Mouse (Mus musculus) CD8-positive naive resting alpha-beta T cell, adult 2 months (primary cell): ENCODE results near the gene Isg20.

ENCODE experiments used
- DNase-seq, 2 experiments: peaks; one replicate each; pipeline ENCODE4 v3.0.0; 2022; ENCODE audit warnings: low read depth in 2 of 2, low spot score in 2 of 2

Gene Isg20

DNA sequence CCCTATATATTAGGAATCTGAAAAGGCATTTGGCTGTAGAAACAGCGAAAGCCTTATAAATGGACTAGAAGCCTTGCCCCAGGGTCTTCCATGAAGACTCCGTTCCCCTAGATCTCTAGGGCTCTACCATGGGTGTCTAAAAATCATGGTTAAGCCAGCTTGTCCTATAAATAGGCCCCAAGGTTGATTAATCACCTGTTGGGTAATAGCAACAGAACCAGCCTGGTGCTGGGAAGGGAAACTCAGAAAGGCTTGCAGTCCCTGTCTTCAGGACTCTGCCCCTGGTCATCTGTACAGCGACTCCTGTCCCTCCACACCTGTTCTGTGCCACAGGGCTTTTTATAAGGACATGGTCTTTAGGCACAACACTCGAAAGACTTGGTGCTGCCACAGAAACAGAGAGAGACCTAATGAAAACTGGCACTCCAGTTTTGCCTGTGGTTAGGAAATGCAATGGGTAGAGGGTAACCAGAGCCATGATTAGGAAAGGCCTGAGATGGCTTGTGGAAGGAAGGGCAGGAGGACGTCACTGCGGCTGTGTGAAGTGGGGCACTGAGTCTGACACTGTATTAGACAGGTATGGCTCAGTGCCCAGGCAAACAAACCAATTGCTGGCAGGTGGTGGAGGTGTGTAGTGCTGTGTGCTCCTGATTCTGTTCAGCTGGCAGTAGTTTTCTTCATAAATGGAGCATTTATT is 9.9 kb upstream of the Isg20 start:
- DNase-seq: no peak

GRCm38 (mm10) chr7:78904175-78904574 is 9.0 kb upstream of the Isg20 start:
- DNase-seq: no peak

GRCm38 (mm10) chr7:78909026-78909425 is 4.2 kb upstream of the Isg20 start:
- no peak for DNase-seq

DNA sequence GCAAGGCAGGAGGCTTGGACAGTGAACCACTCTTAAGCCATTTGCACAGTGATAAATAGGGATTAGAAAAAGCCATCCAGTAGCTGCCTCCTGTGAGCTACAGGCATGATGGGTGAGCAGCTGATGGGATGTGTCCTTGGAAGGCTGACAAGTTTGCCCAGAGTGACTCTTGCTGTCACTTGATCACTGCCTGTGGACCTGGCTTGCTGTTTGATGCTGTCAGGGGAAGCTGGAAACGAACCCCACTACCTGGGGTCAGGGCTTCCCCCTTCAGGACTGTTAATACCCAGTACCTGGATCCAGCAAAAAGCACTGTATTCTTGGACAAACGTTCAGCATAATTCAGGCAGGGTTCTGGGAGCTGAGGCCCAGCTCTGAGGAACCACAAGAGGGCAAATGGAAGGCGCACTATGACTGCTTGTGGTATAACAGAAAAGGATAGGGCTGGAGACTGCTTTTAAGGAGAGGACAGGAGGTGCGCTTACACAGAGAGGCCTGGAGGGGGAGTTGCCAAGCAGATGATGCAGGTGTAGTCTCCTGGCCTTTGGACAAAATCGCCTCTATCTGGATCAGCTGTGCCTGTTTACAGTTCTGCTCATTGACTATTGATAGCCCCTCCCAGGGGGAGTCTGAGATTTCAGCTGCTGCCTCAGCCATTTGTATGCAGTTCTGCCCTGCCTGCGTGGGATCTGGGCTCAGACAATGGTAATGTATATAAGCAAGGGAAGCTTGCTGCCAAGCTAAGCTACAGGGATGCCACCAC is 2.7 kb upstream of the Isg20 start:
- DNase-seq: no peak

GRCm38 (mm10) chr7:78911209-78911608 is 2.0 kb upstream of the Isg20 start:
- DNase-seq: no peak

DNA sequence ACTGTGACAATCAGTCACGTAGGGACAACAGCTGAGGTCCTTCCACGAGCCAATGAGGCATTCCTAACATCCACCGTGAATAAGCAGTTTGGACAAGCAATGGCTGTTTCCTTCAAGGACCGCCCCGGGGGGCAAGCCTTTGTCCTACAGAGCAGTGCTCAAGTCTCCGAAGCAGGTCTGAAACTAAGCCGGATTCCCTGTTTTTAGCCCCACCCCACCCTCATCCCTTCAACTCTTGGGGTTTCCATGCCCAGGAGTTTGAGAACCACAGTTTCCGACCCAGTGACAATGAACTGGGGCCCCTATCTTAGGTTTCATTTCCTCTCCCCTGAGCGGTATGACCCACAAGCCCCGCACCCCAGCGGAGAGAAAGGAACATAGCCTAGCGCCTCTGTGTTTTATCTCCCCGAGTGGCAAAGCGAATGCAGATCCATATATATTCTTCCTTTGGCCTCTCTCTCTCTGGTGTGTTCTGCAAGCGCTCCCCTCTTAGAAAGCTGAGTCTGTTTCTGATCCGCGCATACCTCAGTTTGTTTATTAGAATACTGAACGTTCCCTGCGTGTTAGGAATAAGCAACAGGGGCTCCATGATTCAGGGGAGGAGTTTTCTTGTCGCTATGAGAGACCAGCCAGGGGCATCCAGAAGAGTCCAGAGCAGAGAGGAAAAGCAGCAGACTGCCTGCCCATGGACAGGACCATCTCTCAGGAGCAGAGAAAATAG is 811 bp upstream of the Isg20 start:
- peak; percentile 24 to 44 for DNase-seq

DNA sequence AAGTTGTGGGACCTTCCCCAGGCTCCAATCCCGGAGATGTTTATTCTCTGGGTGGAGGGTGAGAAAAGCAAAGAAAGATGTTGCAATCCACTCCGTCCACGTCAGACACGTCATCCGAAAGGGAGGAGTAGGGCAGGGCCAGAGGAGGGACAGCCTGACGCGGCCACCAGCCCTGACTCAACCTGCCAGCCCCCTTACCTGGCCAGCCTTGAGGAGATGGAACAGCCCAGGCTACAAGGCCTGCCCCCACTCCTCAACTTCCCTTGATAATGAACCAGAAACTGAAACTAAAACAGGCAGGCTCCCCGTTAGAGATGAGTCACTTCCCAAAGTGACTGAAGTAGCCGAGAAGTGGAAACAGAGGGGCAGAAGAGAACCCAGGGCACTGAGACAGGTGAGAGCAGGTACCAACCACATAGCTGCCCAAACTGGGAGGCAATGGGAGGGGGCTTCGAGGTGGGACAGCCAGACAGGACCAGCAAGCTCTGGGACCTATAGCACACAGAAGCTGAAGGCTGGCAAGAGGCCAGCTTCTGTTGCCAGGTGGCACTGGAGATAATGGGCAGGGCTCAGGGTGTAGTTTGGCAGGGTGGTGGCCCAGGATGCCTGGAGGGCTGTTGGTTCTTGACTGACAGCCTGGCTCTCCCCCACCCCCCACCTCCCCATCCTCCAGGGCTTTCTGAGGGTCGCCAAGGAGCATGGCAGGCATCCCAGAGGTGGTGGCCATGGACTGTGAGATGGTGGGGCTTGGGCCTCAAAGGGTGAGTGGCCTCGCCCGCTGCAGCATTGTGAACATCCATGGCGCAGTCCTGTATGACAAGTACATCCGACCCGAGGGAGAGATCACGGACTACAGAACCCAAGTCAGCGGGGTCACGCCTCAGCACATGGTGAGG is 673 bp downstream of the Isg20 start:
- DNase-seq: peak; percentile 39

- no peak for DNase-seq
Observed at GRCm38 (mm10) chr7:78914545-78914845, 1.3 kb downstream of the Isg20 start.

- DNase-seq: no peak
Observed at GRCm38 (mm10) chr7:78914896-78915510, 1.8 kb downstream of the Isg20 start.

DNA sequence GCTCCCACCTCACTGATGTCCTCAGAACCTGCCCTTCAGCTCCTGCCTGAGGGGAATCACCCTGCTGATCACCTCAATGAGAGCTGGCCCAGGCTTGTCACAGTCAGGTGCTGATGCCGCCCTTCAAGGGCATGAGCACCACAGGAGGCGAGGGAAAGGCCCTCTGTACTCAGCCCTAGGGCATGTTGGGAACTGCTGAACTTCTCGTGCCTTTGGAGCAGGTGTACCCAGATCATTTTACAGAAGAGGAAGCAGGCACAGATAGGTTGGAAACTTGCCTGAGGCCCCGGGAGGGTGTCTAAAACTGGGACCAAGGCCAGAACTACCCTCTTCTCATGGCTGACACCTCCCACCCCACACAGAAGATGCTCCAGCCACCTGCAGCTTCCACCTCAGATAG is 5.5 kb downstream of the Isg20 start:
- DNase-seq: no peak

DNA sequence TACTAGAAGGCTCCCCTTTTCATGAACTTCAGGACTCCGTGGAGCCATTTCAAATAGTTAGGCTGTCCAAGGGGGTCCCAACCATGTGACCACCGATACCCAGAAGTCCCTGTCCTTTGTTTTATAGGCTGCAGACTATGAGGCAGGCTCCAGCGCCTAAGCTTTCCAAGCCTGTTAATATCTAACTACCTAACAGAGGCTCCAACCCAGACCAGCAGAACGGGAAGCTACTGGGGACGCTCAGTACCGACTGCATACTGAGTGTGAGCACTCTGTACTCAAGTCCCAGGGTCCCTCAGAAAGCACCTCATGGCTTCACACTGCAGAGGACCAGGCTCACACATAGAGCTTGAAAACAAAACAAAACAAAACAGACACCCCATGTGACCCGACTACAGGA is 9.3 kb downstream of the Isg20 start:
- no peak for DNase-seq

DNA sequence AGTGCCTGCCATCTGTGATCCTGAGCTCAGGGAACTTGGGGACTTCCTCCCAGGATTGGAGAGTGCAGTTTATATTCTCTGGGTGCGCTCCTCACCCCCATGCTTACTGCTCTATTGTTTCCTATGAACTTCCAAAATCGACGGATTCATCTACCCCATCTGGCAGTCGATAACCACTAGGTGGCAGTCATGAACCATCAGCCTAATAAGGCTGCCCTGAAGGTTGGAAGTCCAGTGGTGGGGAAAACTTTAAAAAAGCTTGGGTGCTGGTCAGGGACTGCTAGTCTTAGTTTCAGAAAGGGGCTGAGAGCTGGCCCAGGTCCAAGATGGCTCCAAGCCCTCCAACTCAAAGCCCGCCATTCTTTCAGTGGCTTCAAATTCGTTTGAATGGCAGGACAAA is 11.1 kb downstream of the Isg20 start:
- DNase-seq: peak in 1 of 2 experiments; percentile 43

- no peak for DNase-seq
Observed at GRCm38 (mm10) chr7:78924796-78925195, 11.6 kb downstream of the Isg20 start.

GRCm38 (mm10) chr7:78925680-78926079 is 12.5 kb downstream of the Isg20 start:
- no peak for DNase-seq

- no peak for DNase-seq
Observed at GRCm38 (mm10) chr7:78926156-78926555, 12.9 kb downstream of the Isg20 start.

- DNase-seq: no peak
Observed at GRCm38 (mm10) chr7:78927266-78927665, 14.0 kb downstream of the Isg20 start.

- DNase-seq: no peak
Observed at GRCm38 (mm10) chr7:78938957-78939602, 25.9 kb downstream of the Isg20 start.

GRCm38 (mm10) chr7:78940971-78941370 is 27.7 kb downstream of the Isg20 start:
- DNase-seq: no peak

GRCm38 (mm10) chr7:78942544-78942943 is 29.3 kb downstream of the Isg20 start:
- DNase-seq: no peak

GRCm38 (mm10) chr7:78953886-78954572 is 40.8 kb downstream of the Isg20 start:
- DNase-seq: no peak
